Mouse (Mus musculus): ENCODE results near the gene Rnf31. TPM values are rescaled to one million over a fixed set of nuclear protein-coding genes. Genes with fewer than 3 reads are reported as not detected.

The Rnf31 gene
- polyA plus RNA-seq, 1 experiment from 2014 or later = 8.5 TPM

- ATAC-seq (peak; percentile 87), DNase-seq (peak; percentile 98)
- Histone ChIP-seq H3K36me3 (replicated peaks; ENCODE audit: insufficient read depth, low read length) (peaks cover 28% of the 10 kb centered on the region), H3K4me1 (ENCODE audit: insufficient read depth) (peaks cover 43% of the 10 kb centered on the region), H3K9ac (replicated peaks) (peak within 1 kb of the TSS; percentile 87), H3K4me2 (ENCODE audit: low read depth, low read length) (peak within 1 kb of the TSS; percentile 73), H3K27ac (ENCODE audit: low read depth) (peak within 1 kb of the TSS; percentile 99), H3K4me3 (ENCODE audit: low read depth, low read length) (peak within 1 kb of the TSS; percentile 65), H3K27me3 (ENCODE audit: insufficient read depth, low read length) (no peaks in the 10 kb centered on the region), H3K9me3 (ENCODE audit: low read length) (no peaks in the 10 kb centered on the region)
- TF ChIP-seq CTCF (IDR thresholded peaks at IDR 0.05; ENCODE audit: low read depth) (no peak), EP300 (IDR thresholded peaks at IDR 0.05; ENCODE audit: low read depth) (peak; percentile 90)
- under 1% methylated on average over 50 of the region's 51 CpGs for WGBS (ENCODE audit: insufficient replicate concordance)
Measured at GRCm38 (mm10) chr14:55560202-55561073, 31.1 kb upstream of the Rnf31 start, which contains the start of gene A730061H03Rik. TSS of gene A730061H03Rik (minus strand) at chr14:55560406.

GRCm38 (mm10) chr14:55561860-55562259 is 29.6 kb upstream of the Rnf31 start:
- Histone ChIP-seq H3K4me2 (ENCODE audit: low read depth, low read length) (peak overlapping the region; percentile 73), H3K9me3 (ENCODE audit: low read length) (no peaks in the 10 kb centered on the region), H3K4me3 (ENCODE audit: low read depth, low read length) (peak overlapping the region; percentile 65), H3K27ac (ENCODE audit: low read depth) (peak overlapping the region; percentile 87), H3K27me3 (ENCODE audit: insufficient read depth, low read length) (no peaks in the 10 kb centered on the region), H3K4me1 (ENCODE audit: insufficient read depth) (peaks cover 37% of the 10 kb centered on the region), H3K9ac (replicated peaks) (peak overlapping the region; percentile 62; the same call in 1 of the 2 replicates), H3K36me3 (replicated peaks; ENCODE audit: insufficient read depth, low read length) (peaks cover 42% of the 10 kb centered on the region)
- DNase-seq (no peak), ATAC-seq (no peak)
- TF ChIP-seq EP300 (IDR thresholded peaks at IDR 0.05; ENCODE audit: low read depth) (no peak), CTCF (IDR thresholded peaks at IDR 0.05; ENCODE audit: low read depth) (no peak)
- WGBS (ENCODE audit: insufficient replicate concordance) = 85% methylated on average over 10 of the region's 10 CpGs

GRCm38 (mm10) chr14:55563249-55563648 is 28.3 kb upstream of the Rnf31 start:
- TF ChIP-seq CTCF (IDR thresholded peaks at IDR 0.05; ENCODE audit: low read depth) = no peak
- no peak for TF ChIP-seq EP300 (IDR thresholded peaks at IDR 0.05; ENCODE audit: low read depth)
- DNase-seq (no peak), ATAC-seq (no peak)
- 93% methylated on average over 11 of the region's 11 CpGs for WGBS (ENCODE audit: insufficient replicate concordance)
- Histone ChIP-seq H3K4me1 (ENCODE audit: insufficient read depth) (peaks cover 26% of the 10 kb centered on the region), H3K27ac (ENCODE audit: low read depth) (no peak overlapping the region), H3K36me3 (replicated peaks; ENCODE audit: insufficient read depth, low read length) (peaks cover 50% of the 10 kb centered on the region), H3K4me2 (ENCODE audit: low read depth, low read length) (no peak overlapping the region), H3K4me3 (ENCODE audit: low read depth, low read length) (no peak overlapping the region), H3K27me3 (ENCODE audit: insufficient read depth, low read length) (no peaks in the 10 kb centered on the region), H3K9me3 (ENCODE audit: low read length) (no peaks in the 10 kb centered on the region), H3K9ac (replicated peaks) (no peak overlapping the region)

GRCm38 (mm10) chr14:55565748-55566147 is 25.8 kb upstream of the Rnf31 start:
- Histone ChIP-seq H3K36me3 (replicated peaks; ENCODE audit: insufficient read depth, low read length) (peaks cover 66% of the 10 kb centered on the region), H3K4me2 (ENCODE audit: low read depth, low read length) (no peak overlapping the region), H3K27ac (ENCODE audit: low read depth) (no peak overlapping the region), H3K4me3 (ENCODE audit: low read depth, low read length) (no peak overlapping the region), H3K4me1 (ENCODE audit: insufficient read depth) (peaks cover 17% of the 10 kb centered on the region), H3K27me3 (ENCODE audit: insufficient read depth, low read length) (no peaks in the 10 kb centered on the region), H3K9me3 (ENCODE audit: low read length) (no peaks in the 10 kb centered on the region), H3K9ac (replicated peaks) (no peak overlapping the region)
- WGBS (ENCODE audit: insufficient replicate concordance) = 78% methylated on average over 3 of the region's 3 CpGs
- DNase-seq (no peak), ATAC-seq (no peak)
- TF ChIP-seq CTCF (IDR thresholded peaks at IDR 0.05; ENCODE audit: low read depth) (peak; percentile 43), EP300 (IDR thresholded peaks at IDR 0.05; ENCODE audit: low read depth) (no peak)

- H3K9me3 ChIP-seq (ENCODE audit: low read length) = no peaks in the 10 kb centered on the region
- no peak overlapping the region for H3K4me3 ChIP-seq (ENCODE audit: low read depth, low read length)
- DNase-seq (no peak), ATAC-seq (no peak)
- H3K9ac ChIP-seq (replicated peaks) = no peak overlapping the region
- no peak overlapping the region for H3K27ac ChIP-seq (ENCODE audit: low read depth)
- no peak for TF ChIP-seq CTCF (IDR thresholded peaks at IDR 0.05; ENCODE audit: low read depth)
- no peak for TF ChIP-seq EP300 (IDR thresholded peaks at IDR 0.05; ENCODE audit: low read depth)
- H3K4me1 ChIP-seq (ENCODE audit: insufficient read depth) = peaks cover 3% of the 10 kb centered on the region; the same call in 1 of the 2 replicates
- no peak overlapping the region for H3K4me2 ChIP-seq (ENCODE audit: low read depth, low read length)
- peaks cover 66% of the 10 kb centered on the region for H3K36me3 ChIP-seq (replicated peaks; ENCODE audit: insufficient read depth, low read length)
- no peaks in the 10 kb centered on the region for H3K27me3 ChIP-seq (ENCODE audit: insufficient read depth, low read length)
- WGBS (ENCODE audit: insufficient replicate concordance) = 75% methylated on average over 3 of the region's 3 CpGs
Measured at GRCm38 (mm10) chr14:55567496-55567895, 24.0 kb upstream of the Rnf31 start.

- Histone ChIP-seq H3K4me3 (ENCODE audit: low read depth, low read length) (no peak overlapping the region), H3K36me3 (replicated peaks; ENCODE audit: insufficient read depth, low read length) (peaks cover 37% of the 10 kb centered on the region), H3K27me3 (ENCODE audit: insufficient read depth, low read length) (no peaks in the 10 kb centered on the region), H3K4me2 (ENCODE audit: low read depth, low read length) (no peak overlapping the region), H3K9me3 (ENCODE audit: low read length) (no peaks in the 10 kb centered on the region), H3K9ac (replicated peaks) (no peak overlapping the region), H3K27ac (ENCODE audit: low read depth) (peak overlapping the region; percentile 16; the same call in 1 of the 2 replicates), H3K4me1 (ENCODE audit: insufficient read depth) (peaks cover 4% of the 10 kb centered on the region; the same call in 1 of the 2 replicates)
- WGBS (ENCODE audit: insufficient replicate concordance) = 59% methylated on average over 2 of the region's 2 CpGs
- TF ChIP-seq CTCF (IDR thresholded peaks at IDR 0.05; ENCODE audit: low read depth) = no peak
- TF ChIP-seq EP300 (IDR thresholded peaks at IDR 0.05; ENCODE audit: low read depth) = no peak
- ATAC-seq = no peak
- DNase-seq = no peak
Measured at GRCm38 (mm10) chr14:55570588-55570987, 20.9 kb upstream of the Rnf31 start.
